Mouse (Mus musculus): ENCODE results near the gene Kcne1.

- TF ChIP-seq EP300 (IDR thresholded peaks at IDR 0.05; ENCODE audit: insufficient read depth, low read depth, low read length) (no peak), CTCF (IDR thresholded peaks at IDR 0.05) (no peak)
These were observed 2.2 kb downstream of the Kcne1 start for GRCm38 (mm10) chr16:92357023-92357422.

Data from heart, adult 2 months (tissue).